Mouse (Mus musculus): ENCODE data around the gene Sez6. TPM values are rescaled to one million over a fixed set of nuclear protein-coding genes. Genes with fewer than 3 reads are reported as not detected.
A peak's percentile ranks its signal among the peaks of the same experiment; 100 is the strongest.

Sez6 gene
- total RNA-seq (2012; rRNA removed) (0.04 TPM in 1 of 2 replicates, not detected in the other), total RNA-seq (2014; rRNA removed) (not detected in 2 replicates), polyA plus RNA-seq (2012; ENCODE audit: insufficient read length, low read depth) (0.45 TPM in 1 of 2 replicates, not detected in the other)

GRCm38 (mm10) chr11:77930751-77931540 is at the start of gene Sez6:
TSS of gene Sez6 (plus strand) at chr11:77930800.
- no peak within 1 kb of the TSS for H3K27ac ChIP-seq (ENCODE audit: insufficient read depth, low read depth)
- H3K9me3 ChIP-seq (replicated peaks; ENCODE audit: low read length) = peaks cover 16% of the 10 kb centered on the region
- no peak within 1 kb of the TSS for H3K4me2 ChIP-seq (ENCODE audit: insufficient read depth, low read depth, poor library complexity, severe bottlenecking)
- in situ Hi-C loops (cut with MboI; ENCODE audit: low pct_ligation_motif_present, low pct_unique_long_range_greater_than_20kb, low sequenced_read_pairs) (no loop called here), dilution Hi-C loops (cut with MboI; ENCODE audit: extremely low pct_ligation_motif_present, extremely low pct_unique_long_range_greater_than_20kb, low sequenced_read_pairs) (no loop called here)
- no peak for DNase-seq (ENCODE audit: extremely low read depth)
- TF ChIP-seq CTCF (conservative IDR thresholded peaks at IDR 0.05 in 1 of 2, IDR thresholded peaks at IDR 0.05 in 1 of 2; ENCODE audit: low read depth in 2 of 2, low read length in 2 of 2) (no peak), TCF12 (IDR thresholded peaks at IDR 0.05; ENCODE audit: low read depth, low read length) (0 out of 2 replicates have a peak, but pooled peaks have one; percentile 26), MXI1 (IDR thresholded peaks at IDR 0.05; ENCODE audit: low read depth, low read length) (peak; percentile 95), SIN3A (IDR thresholded peaks at IDR 0.05; ENCODE audit: low read length) (0 out of 2 replicates have a peak, but pooled peaks have one; percentile 24)
- H3K9ac ChIP-seq (ENCODE audit: insufficient read depth, low read depth) = no peak within 1 kb of the TSS
- no peak within 1 kb of the TSS for H3K4me3 ChIP-seq (replicated peaks in 1 of 3; ENCODE audit: low read depth in 2 of 3, low read length in 2 of 3, poor library complexity in 1 of 3)
- H3K36me3 ChIP-seq (replicated peaks in 1 of 2; ENCODE audit: control insufficient read depth in 1 of 2, insufficient read depth in 1 of 2, low read length in 1 of 2) = no peaks in the 10 kb centered on the region
- H3K4me1 ChIP-seq (ENCODE audit: control insufficient read depth in 1 of 2, insufficient read depth in 2 of 2) = peaks cover 0 to 17% of the 10 kb centered on the region in 2 experiments; a peak in 2 of 4 replicates
- H3K79me2 ChIP-seq (replicated peaks; ENCODE audit: control insufficient read depth, extremely low read depth, insufficient read depth, poor library complexity, severe bottlenecking) = no peaks in the 10 kb centered on the region
- H3K27me3 ChIP-seq (replicated peaks) = peaks cover 25% of the 10 kb centered on the region

- dilution Hi-C loops (cut with MboI; ENCODE audit: extremely low pct_ligation_motif_present, extremely low pct_unique_long_range_greater_than_20kb, low sequenced_read_pairs) = no loop called here
Observed at GRCm38 (mm10) chr11:77884524-77885245, 45.9 kb upstream of the Sez6 start.

GRCm38 (mm10) chr11:77885246-77885575 is 45.4 kb upstream of the Sez6 start:
- Histone ChIP-seq H3K4me2 (ENCODE audit: insufficient read depth, low read depth, poor library complexity, severe bottlenecking) (no peak overlapping the region), H3K4me3 (replicated peaks in 1 of 3; ENCODE audit: low read depth in 2 of 3, low read length in 2 of 3, poor library complexity in 1 of 3) (no peak overlapping the region)

More at GRCm38 (mm10) chr11:77884524-77885245, 45.9 kb upstream of the Sez6 start:
- Histone ChIP-seq H3K79me2 (replicated peaks; ENCODE audit: control insufficient read depth, extremely low read depth, insufficient read depth, poor library complexity, severe bottlenecking) (no peaks in the 10 kb centered on the region), H3K9ac (ENCODE audit: insufficient read depth, low read depth) (no peak overlapping the region), H3K4me3 (replicated peaks in 1 of 3; ENCODE audit: low read depth in 2 of 3, low read length in 2 of 3, poor library complexity in 1 of 3) (no peak overlapping the region), H3K9me3 (replicated peaks; ENCODE audit: low read length) (no peaks in the 10 kb centered on the region), H3K27ac (ENCODE audit: insufficient read depth, low read depth) (no peak overlapping the region), H3K36me3 (replicated peaks in 1 of 2; ENCODE audit: control insufficient read depth in 1 of 2, insufficient read depth in 1 of 2, low read length in 1 of 2) (no peaks in the 10 kb centered on the region), H3K4me2 (ENCODE audit: insufficient read depth, low read depth, poor library complexity, severe bottlenecking) (no peak overlapping the region), H3K27me3 (replicated peaks) (no peaks in the 10 kb centered on the region), H3K4me1 (ENCODE audit: control insufficient read depth in 1 of 2, insufficient read depth in 2 of 2) (peaks cover 6 to 43% of the 10 kb centered on the region in 2 experiments; a peak in 3 of 4 replicates)
- DNase-seq (ENCODE audit: extremely low read depth) = no peak
- no peak for TF ChIP-seq RAD21 (IDR thresholded peaks at IDR 0.05; ENCODE audit: low read depth, low read length)
- TF ChIP-seq ZMIZ1 (IDR thresholded peaks at IDR 0.05; ENCODE audit: low read depth, low read length) = no peak
- TF ChIP-seq MAFK (IDR thresholded peaks at IDR 0.05; ENCODE audit: insufficient replicate concordance, low read length) = no peak
- TF ChIP-seq MAX (IDR thresholded peaks at IDR 0.05; ENCODE audit: low read length) = no peak
- no peak for TF ChIP-seq SMC3 (IDR thresholded peaks at IDR 0.05; ENCODE audit: low read depth, low read length)
- no peak for TF ChIP-seq EP300 (IDR thresholded peaks at IDR 0.05; ENCODE audit: low read length)
- no peak for TF ChIP-seq JUN (IDR thresholded peaks at IDR 0.05; ENCODE audit: insufficient read depth, low read depth, low read length)
- no peak for TF ChIP-seq MAZ (IDR thresholded peaks at IDR 0.05; ENCODE audit: low read depth, low read length)
- no peak for TF ChIP-seq PAX5 (IDR thresholded peaks at IDR 0.05; ENCODE audit: low read length)
- no peak for TF ChIP-seq ELF1 (IDR thresholded peaks at IDR 0.05; ENCODE audit: low read depth, low read length)
- TF ChIP-seq USF1 (IDR thresholded peaks at IDR 0.05; ENCODE audit: low read depth, low read length) = no peak
- no peak for TF ChIP-seq IRF4 (IDR thresholded peaks at IDR 0.05; ENCODE audit: low read depth, low read length)
- TF ChIP-seq ZC3H11A (IDR thresholded peaks at IDR 0.05; ENCODE audit: low read depth, low read length) = no peak
- no peak for TF ChIP-seq MYC (IDR thresholded peaks at IDR 0.05; ENCODE audit: low read depth, low read length)
- TF ChIP-seq HCFC1 (IDR thresholded peaks at IDR 0.05; ENCODE audit: low read depth, low read length) = no peak
- in situ Hi-C loops (cut with MboI; ENCODE audit: low pct_ligation_motif_present, low pct_unique_long_range_greater_than_20kb, low sequenced_read_pairs) = no loop called here

More at GRCm38 (mm10) chr11:77885246-77885575, 45.4 kb upstream of the Sez6 start:
- Histone ChIP-seq H3K36me3 (replicated peaks in 1 of 2; ENCODE audit: control insufficient read depth in 1 of 2, insufficient read depth in 1 of 2, low read length in 1 of 2) (no peaks in the 10 kb centered on the region), H3K27ac (ENCODE audit: insufficient read depth, low read depth) (no peak overlapping the region), H3K9ac (ENCODE audit: insufficient read depth, low read depth) (no peak overlapping the region), H3K4me1 (ENCODE audit: control insufficient read depth in 1 of 2, insufficient read depth in 2 of 2) (peaks cover 6 to 47% of the 10 kb centered on the region in 2 experiments; a peak in 3 of 4 replicates), H3K9me3 (replicated peaks; ENCODE audit: low read length) (no peaks in the 10 kb centered on the region), H3K27me3 (replicated peaks) (no peaks in the 10 kb centered on the region), H3K79me2 (replicated peaks; ENCODE audit: control insufficient read depth, extremely low read depth, insufficient read depth, poor library complexity, severe bottlenecking) (no peaks in the 10 kb centered on the region)
- in situ Hi-C loops (cut with MboI; ENCODE audit: low pct_ligation_motif_present, low pct_unique_long_range_greater_than_20kb, low sequenced_read_pairs) = no loop called here
- no peak for DNase-seq (ENCODE audit: extremely low read depth)
- dilution Hi-C loops (cut with MboI; ENCODE audit: extremely low pct_ligation_motif_present, extremely low pct_unique_long_range_greater_than_20kb, low sequenced_read_pairs) = no loop called here
- no peak for TF ChIP-seq MAX (IDR thresholded peaks at IDR 0.05; ENCODE audit: low read length)
- no peak for TF ChIP-seq EP300 (IDR thresholded peaks at IDR 0.05; ENCODE audit: low read length)
- no peak for TF ChIP-seq KAT2A (IDR thresholded peaks at IDR 0.05; ENCODE audit: insufficient replicate concordance, low read length)
- TF ChIP-seq JUN (IDR thresholded peaks at IDR 0.05; ENCODE audit: insufficient read depth, low read depth, low read length) = no peak
